Mouse (Mus musculus): Measurements from ENCODE around the gene Enho.
A peak's percentile ranks its signal among the peaks of the same experiment; 100 is the strongest.
"Not testable (repeated sequence)": the region's sequence is repeated elsewhere in the genome, so short reads cannot be mapped to it uniquely, and the experiment has no call there.

Gene Enho

GRCm38 (mm10) chr4:41639913-41640507, at the start of gene Enho:
TSS of gene Enho (minus strand) at chr4:41640324.
- DNase-seq (ENCODE audit: low spot score): peak; percentile 96

- not testable (repeated sequence) for DNase-seq (ENCODE audit: low spot score)
Measured at GRCm38 (mm10) chr4:41688562-41688961, 48.4 kb upstream of the Enho start.

DNA sequence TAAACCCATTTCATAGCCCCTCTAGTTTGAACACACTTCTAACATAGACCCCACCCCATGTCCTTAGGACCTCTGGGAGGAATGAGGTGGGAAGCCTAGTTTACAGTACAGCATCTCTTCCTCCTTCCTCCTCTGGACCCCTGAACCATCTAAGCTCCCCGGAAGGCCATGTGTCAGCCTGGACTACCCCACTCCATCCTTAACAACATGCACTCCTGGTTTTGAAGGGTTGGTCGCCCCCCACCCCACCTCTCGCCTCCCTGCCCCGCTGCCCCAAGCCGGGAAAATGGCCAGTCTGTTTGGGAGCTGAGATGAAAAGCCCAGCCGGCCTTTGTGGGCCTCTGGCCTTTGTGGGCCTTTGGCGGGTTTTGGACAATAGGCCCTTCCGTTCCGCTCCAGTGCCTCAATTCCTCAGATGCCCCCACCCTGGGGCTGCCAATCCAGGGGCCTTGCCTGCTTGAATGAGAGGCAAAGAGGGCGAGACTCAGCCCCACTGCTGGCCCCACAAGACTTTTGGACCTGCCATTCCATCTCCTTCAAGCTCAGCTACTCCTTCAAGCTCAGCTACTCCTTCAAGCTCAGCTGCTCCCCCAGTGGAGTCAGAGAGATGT, 45.9 kb upstream of the Enho start:
- DNase-seq (ENCODE audit: low spot score): peak; percentile 73

- DNase-seq (ENCODE audit: low spot score): not testable (repeated sequence)
Measured at GRCm38 (mm10) chr4:41684931-41685453, 44.9 kb upstream of the Enho start.

DNA sequence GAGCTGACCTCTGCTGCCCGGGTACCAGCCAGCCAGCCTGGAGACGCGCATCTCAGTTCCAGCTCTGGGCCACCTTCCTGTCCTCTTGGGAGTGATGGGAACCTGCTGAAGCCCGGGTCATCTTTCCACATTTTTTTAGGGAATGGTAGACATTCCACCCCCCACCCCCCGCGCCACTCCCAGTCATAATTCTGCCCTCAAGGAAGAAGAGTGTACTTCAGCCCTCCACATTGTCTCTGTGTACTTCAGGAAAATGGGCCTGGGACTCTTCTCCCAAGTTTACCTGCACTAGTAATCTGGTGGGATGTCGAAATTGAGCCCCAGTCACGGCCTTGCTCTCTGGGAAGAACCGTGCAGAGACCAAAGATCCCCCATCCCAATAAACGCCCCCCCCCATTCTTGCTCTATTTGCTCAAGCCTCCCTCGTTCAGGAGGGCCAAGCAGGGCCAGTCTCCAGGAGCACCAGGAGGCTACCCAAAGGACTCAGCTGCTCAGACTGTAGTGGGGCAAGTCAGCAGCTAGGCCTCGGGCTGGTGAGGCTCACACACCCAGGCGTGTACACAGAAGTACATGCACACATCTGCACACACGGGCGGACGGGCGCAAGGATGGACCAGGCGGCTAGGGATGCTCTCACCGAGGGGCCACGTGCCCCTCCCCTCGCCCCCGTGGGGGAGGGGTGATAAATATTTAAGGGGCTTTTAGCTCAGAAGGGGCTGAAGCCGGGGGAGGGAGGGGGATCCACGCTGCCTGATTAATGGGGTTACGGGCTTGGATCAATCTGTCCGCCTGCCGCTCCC, 44.2 kb upstream of the Enho start:
- DNase-seq (ENCODE audit: low spot score): peak; percentile 69

GRCm38 (mm10) chr4:41683303-41683702, 43.2 kb upstream of the Enho start:
- not testable (repeated sequence) for DNase-seq (ENCODE audit: low spot score)

- DNase-seq (ENCODE audit: low spot score): no peak
Measured at GRCm38 (mm10) chr4:41682789-41683188, 42.7 kb upstream of the Enho start.

GRCm38 (mm10) chr4:41681947-41682346, 41.8 kb upstream of the Enho start:
- DNase-seq (ENCODE audit: low spot score): no peak

DNA sequence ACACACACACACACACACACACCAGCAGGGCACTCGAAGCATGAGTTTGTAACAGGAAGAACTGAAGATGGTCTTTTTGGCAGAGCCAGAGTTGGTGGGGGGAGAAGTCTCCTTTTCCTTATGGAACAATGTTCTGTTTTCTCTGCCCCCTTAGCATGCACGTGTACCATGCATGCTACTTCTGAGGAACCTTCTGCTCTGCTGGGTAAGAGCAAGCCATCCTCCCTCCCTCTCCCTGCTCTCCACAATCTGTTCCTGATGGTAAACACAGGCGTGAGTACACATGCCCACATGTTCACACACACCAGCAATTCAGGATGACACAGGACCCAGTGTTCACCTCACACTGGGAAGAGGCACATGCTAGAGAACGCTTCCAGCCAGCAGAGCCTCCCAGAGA, 41.1 kb upstream of the Enho start:
- no peak for DNase-seq (ENCODE audit: low spot score)

GRCm38 (mm10) chr4:41679291-41679690, 39.2 kb upstream of the Enho start:
- DNase-seq (ENCODE audit: low spot score): no peak

GRCm38 (mm10) chr4:41678863-41679262, 38.7 kb upstream of the Enho start:
- DNase-seq (ENCODE audit: low spot score): no peak

GRCm38 (mm10) chr4:41677006-41677629, 37.0 kb upstream of the Enho start:
- DNase-seq (ENCODE audit: low spot score): no peak

DNA sequence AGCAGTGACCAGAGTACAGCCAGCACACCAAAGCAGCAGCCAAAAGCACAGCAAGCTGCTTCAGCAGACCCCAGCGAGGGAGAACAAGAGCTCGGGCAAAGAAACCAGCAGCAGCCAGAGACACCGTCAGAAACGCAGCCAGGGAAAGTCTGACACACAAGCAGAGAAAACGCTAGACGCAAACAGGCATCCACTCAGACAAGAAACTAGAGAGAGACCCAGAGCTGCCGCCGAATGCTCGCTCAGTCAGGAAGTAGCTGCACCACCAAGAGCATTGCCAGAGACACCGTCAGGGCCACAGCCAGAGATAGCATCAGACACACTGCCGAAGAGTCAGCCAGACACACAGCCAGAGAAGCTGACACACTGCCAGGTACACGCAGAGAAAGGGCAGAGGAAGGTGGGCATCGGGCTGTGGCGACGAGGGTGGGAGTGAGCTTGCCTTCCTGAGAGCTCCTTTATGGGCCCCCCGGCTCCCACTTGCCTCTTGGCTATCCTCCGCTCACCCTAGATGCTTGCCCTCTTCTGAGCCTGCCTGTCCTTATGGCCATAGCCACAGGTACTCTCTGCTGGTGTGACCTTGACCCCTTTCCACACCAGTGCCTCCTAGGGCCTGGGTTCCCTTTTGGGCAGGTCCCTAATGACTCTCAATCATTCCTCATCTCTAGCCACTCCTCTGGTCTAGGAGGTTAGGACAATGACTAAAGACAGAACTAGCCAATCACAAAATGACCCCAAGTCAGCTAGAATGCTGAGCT, 36.3 kb upstream of the Enho start:
- no peak for DNase-seq (ENCODE audit: low spot score)

DNA sequence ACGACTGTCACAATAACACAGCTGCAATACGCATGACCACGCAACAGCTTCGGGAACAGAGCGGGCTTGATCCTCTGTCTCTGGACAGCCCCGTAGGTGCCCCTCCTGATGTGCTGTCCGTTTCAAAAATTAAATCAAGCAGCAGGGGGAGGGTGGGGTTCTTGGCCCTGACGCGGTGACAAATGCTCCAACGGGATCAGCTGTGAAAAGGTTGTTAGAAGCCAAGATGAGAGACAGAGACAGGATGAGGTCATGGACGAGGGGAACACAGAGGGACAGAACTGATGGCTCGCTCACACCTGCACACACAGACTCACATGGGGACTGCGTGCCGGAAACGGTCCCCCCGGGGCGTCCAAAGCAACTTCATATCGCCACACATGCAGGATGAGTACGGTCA, 33.1 kb upstream of the Enho start:
- no peak for DNase-seq (ENCODE audit: low spot score)

DNA sequence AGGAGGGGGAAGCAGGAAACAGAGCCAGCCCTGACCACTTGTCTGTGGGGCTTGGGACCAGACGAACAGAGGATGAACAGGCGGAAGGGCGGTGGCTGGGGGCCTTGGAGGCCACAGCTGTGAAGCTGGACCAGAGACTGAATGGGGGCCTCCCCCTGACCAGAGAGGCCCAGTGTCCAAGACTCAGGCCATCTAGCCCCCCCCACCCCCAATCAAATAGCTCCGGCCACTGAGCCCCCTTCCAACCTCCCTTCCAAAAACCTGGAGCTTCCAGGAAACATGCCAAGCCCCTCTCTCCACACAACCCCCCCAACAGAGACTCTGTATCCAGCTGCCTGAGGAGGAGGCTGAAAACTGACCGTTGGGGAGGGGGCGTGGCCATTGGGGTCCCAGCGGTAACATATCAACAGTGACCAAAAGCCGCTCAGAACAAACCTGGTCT, 32.4 kb upstream of the Enho start:
- no peak for DNase-seq (ENCODE audit: low spot score)

- peak; percentile 67 for DNase-seq (ENCODE audit: low spot score)
Measured at GRCm38 (mm10) chr4:41671963-41672480, 31.9 kb upstream of the Enho start.

DNA sequence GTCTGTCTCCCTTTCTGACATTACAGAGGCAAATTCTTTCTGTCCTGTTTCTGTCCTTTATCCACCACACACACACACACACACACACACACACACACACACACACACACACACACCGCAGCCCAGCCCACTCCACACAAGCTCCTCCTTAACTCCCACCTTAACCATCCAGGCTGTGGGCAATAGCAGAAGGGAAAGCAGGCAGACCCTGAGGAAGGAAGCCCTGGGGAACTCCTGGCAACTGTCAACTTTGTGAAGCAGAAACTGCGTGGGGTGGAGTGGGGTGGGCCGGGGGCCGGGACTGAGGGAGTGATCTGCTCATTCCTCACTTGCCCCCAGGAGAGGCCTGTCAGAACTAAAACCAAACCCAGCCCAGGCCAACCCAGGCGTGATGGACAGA, 31.4 kb upstream of the Enho start:
- DNase-seq (ENCODE audit: low spot score): no peak

DNA sequence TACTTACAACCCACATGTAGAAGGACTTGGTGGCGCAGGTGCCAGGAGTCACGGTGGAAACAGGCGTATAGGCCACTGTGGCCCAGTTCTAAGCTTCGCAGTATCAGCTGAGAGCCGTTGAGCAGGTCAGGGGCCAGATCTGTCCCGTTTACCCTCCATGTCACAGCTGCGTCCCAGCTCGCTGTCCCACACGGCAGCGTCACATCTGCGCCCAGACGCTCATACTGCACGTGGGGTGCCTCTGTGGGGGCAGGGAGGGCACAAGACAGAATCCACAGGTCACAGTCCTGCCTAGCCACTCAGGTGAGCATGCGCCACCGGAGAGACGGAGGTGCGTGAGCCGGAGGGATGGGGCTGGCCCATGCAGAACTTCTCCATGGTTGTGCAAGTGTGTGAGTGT, 30.7 kb upstream of the Enho start:
- no peak for DNase-seq (ENCODE audit: low spot score)

DNA sequence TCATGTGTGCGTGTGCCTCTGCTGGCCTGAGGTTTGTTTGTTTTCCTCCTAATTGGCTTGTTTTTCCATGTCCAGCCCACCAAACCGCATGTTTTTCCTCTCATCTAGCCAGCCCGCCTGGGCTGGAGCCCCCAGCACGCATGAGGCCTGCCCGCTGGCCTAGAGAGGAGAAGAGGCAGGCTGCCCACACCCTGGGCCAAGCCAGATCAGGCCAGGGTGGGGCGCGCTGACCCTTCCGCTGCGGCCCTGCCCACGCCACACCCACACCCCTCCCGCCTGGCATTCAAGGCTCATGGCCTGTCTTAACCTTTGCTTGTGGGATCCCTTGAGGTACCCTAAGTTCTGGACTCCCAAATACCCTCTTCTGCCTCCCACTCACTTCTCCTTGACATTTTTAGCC, 26.5 kb upstream of the Enho start:
- no peak for DNase-seq (ENCODE audit: low spot score)

DNA sequence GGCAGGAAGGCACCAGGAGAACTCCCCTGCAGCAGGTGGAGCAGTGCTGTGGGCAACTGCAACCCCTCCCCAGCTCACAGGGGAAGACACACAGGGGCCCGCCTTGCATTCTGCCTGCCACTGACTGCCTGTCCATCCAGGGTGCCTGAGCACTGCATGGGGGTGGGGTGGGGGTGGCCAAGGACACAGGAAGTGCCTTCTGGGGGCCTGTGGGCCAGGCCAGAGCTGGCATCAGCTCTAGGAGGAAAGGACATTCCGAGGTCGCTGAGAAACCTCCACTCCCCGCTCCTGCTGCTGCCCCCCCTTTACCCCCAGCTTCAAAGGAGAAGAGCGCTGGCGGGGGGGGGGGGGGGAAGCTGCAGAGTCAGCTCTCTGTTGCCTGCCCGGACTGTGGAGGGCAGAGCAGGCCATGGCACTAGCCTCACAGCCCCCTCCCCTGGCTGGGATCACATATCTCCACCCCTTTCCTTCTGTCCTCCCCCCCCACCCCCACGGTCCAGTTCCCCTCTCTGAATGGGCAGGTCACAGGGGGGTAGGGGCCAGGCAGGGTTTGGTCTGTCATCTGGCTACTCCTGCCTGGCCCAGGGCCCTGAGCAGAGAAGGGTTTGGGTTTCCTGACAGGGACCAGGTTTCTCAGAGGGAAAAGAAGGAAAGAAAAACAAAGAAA, 25.0 kb upstream of the Enho start:
- peak; percentile 71 for DNase-seq (ENCODE audit: low spot score)

DNA sequence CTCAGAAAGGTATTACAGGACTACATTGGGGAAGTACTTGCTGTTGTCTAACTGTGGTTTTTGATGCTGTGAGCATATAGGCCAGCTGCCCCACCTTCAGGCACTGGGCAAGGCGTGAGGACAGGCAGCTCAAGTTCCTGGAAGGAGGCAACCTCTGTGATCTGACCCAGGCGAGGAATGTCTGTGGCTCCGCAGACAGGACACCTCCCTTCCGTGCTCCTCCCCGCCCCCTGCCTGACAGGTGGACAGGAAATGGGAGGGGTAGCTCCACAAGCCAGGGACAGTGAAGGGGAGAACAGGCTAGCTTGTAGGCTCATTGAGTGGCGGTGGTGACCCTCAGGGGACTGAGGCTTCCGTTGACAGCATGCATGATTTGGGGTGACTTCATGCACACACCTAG, 24.4 kb upstream of the Enho start:
- no peak for DNase-seq (ENCODE audit: low spot score)

All from embryo, embryonic 10.5 days (tissue).